Mouse (Mus musculus) layer of hippocampus, adult 8-10 months (tissue): Measurements from ENCODE around the gene Gm10518. TPM values are rescaled to one million over a fixed set of nuclear protein-coding genes. Genes with fewer than 3 reads are reported as not detected.

Experiments
- DNase-seq, 2 experiments: peaks; one replicate each; pipeline ENCODE4 v3.0.0; 2022; ENCODE audit warnings: low spot score in 2 of 2
- total RNA-seq, 4 experiments: library from RNA; stranded (reverse); gene quantifications; 2 replicates each; pipeline ENCODE4 v1.2.4; 2022

Gene Gm10518
- total RNA-seq, 4 experiments from 2014 or later: 0.25 TPM; not detected in 3

DNA sequence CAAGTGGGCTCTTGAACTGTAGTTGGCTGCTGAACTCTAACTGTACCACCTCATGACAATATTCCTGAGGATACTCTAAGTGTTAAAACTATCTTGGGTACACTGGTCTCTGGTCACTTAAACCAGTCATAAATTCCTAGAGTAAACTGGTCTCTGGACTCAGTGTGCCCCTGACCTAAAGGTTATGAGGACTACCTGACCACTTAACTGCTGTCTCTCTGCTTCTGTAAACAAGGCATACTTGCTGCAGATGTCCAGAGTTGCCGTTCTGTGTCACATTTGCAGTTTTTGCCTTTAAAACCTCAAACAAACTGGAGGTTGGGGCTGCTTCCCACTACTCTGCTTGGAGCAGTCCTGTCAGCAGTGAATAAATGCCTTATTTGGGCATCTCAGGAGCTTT is 30.4 kb downstream of the Gm10518 start:
- DNase-seq: no peak

- no peak for DNase-seq
These were observed 32.7 kb downstream of the Gm10518 start for GRCm38 (mm10) chr1:179835753-179836425.

- DNase-seq: no peak
These were observed 33.5 kb downstream of the Gm10518 start for GRCm38 (mm10) chr1:179836426-179837404.

DNA sequence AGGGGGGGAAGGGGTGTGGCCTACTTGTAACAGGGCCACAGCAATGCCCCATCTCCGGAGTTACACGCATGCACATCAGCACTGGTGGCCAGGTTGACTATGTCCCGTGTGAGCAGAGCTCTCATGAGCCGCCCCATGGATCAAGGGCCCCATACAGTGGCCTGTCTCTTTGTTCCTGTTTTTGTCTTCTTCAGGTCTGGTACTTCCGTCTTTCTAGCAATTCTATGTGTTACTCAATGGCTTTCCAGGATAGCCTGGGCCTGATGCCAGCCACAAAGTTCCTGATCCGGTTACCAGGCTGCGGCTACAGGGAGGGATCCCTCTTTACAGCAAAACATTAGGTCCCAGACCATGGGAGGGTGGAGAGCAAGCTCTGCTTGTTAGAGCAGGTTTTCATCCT is 39.4 kb downstream of the Gm10518 start:
- DNase-seq: no peak

GRCm38 (mm10) chr1:179843981-179844380 is 40.8 kb downstream of the Gm10518 start:
- DNase-seq: no peak

DNA sequence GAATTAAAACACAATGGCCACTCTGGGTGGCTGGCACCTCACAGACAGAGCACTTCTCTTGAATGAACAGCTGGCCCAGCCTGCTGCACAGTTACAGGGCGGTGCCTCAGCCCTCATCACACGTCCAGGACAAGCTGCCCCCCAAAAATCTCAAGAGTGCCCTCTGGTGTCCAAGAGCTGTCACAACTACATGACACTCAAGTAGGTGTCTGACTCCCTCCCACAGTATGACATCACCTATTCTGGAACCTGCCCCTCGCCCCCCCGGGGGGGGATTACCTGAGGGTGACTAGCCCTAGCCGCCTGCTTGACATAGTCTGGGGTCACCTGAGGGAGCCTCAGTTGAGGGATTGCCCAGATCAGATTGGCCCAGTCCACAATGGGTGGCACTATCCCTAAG is 41.7 kb downstream of the Gm10518 start:
- peak in 1 of 2 experiments; percentile 51 for DNase-seq

DNA sequence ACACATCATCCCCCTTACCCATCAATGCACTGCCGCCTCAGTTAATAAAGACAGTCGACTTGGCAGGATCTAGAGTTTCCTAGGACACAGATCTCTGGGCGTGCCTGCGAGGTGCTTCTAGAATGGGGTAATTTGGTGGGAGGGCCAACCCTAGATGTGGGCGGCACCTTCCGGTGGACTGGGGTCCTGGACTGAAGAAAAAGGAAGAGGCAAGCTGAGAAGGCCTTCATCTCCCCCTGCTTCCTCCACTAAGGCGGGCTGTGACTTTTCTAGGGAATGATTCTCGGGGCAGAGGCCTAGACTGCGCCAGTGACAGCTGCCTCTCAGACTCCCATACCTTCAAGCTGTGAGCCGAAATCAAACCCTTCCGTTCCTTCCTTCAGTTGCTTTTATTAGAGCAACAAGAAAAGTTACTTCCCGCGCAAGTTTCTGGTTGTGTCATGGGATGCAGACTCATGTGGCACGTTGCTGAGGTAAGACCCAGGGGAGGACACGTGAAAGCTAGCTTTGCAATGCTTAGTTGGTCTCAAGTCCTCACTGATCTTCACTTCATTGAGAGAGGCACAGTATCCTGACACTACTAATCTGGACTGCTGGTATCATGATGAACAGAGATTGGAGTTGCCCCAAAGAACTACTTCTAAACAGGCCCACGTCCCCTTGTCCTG is 42.8 kb downstream of the Gm10518 start:
- no peak for DNase-seq

- DNase-seq: no peak
These were observed 44.0 kb downstream of the Gm10518 start for GRCm38 (mm10) chr1:179847173-179847572.

DNA sequence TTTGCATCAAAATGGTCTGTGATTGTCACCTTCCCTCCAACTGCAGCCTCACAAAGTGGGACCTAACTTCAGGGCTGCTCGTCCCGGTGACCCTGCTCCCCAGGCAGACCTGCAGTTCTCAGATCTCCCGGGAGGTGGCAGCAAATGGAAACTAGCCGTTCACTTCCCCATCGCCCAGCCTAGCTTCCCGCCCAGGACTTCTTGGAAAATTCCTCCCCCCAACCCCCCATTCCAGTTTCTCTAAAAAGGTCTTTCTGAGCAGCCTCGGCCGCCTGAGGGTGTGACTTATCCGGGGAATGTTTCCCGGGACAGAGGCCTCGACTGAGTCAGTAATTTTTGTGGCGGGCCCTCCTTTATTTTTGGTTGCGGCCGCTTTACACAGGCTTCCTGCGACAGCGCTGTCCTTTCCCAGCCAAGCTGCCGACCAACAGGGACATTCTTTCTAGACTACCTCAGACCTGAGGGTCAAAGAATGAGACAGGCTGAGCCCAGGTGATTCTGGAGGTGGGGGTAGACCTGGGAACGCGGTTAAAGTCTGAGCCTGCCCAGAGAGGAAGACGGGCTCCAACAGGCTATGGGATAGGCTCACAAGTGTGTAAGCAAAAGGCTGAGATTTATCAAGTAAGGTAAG is 44.7 kb downstream of the Gm10518 start:
- DNase-seq: peak in 1 of 2 experiments; percentile 78

DNA sequence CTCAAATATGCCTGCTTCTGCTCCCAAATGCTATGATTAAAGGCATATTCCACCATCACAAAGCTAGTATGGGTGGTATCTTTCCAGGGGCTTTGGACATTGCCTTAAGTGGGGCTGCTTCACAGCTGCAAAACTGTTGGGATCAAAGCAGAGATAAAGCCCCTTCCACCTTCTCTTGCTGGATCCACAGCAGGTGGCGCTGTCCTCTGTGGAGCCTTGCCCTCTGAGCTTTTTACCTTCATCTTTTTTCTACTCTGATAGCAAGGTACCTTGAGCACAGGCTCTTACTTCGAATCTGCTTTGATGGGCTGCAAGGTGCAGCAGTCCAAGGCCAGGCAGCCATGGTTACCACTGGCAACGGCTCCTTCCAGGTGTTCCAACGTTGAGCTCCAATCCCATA is 50.2 kb downstream of the Gm10518 start:
- no peak for DNase-seq

Other genes starting within 250 kb of the Gm10518 start
- gene Sccpdh, start 135.2 kb upstream of the Gm10518 start, total RNA-seq: 10 to 100 TPM; 55.6 to 62.1 (median 59.4) TPM
- gene Kif28, start 58.1 kb upstream of the Gm10518 start, total RNA-seq: under 1 TPM; 0.09 to 0.61 (median 0.36) TPM
- gene Ahctf1, start 304 bp downstream of the Gm10518 start, total RNA-seq: 10 to 100 TPM; 31.7 to 48.1 (median 39.2) TPM
- gene Cdc42bpa, start 157.1 kb downstream of the Gm10518 start, total RNA-seq: 100 to 1,000 TPM; 204 to 259 (median 236) TPM